Mouse (Mus musculus): ENCODE measurements around the gene Spaca9. TPM values are rescaled to one million over a fixed set of nuclear protein-coding genes. Genes with fewer than 3 reads are reported as not detected.

Gene Spaca9
- not detected for polyA plus RNA-seq (2014; fragmentation: Illumina TruSeq; extraction: RNeasy Lipid Tissue Mini Kit (QIAGEN cat#74804))

DNA sequence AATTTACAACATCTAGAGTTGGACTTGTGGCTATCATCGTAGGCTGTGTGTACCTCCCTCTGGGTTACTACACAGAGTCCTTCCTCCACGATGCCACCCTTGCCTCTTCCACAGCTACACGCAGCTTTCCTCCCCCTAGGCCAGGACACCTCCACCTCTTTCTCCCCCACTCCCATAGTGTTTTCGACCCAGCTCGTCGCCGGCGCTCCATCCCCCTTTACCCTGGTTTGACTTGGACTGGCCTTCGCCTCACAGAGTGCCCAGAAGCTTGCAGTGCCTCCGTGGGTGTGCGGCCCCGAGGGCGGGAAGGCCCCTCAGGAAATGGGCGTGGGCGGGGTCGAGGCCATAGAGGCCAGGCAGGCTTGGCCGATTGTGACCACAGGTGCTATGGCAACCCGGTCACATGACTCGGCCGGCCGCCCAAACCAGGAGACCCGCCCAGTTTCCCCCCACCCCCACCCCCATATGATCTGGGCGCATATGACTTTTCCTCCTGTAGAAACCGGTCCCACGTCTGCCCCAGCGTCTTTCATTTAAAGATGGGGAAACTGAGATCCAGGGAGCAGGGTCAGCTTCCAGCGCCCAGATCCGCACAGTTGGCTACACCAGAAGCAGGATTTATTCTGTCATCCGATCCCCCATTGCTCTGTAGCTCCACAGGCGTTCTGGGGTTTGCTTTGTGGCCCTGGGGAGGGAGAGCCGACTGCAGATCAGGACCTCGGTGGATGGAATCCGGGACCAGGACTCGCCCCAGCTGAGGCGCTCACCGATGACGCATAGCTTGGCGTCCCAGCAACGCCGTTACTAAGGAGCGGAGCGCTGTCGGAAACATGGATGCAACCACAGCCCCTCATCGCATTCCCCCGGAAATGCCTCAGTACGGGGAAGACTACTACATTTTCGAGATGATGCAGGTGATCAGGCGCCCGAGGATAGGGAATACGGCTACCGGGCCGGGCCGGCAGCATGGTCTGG is at the start of gene Spaca9, which contains the start of gene Ak8:
Gene Spaca9, minus strand, starts transcription at position 367 of the 975 bp plus-strand sequence.
Gene Ak8, plus strand, starts transcription at position 804 of the 975 bp plus-strand sequence.

Other genes starting within 250 kb of the Spaca9 start
- gene 1700007K13Rik, start 233.4 kb downstream of the Spaca9 start, polyA plus RNA-seq (2014; fragmentation: Illumina TruSeq; extraction: RNeasy Lipid Tissue Mini Kit (QIAGEN cat#74804)), result 18.3 TPM
- gene Mrps2, start 231.7 kb downstream of the Spaca9 start, polyA plus RNA-seq (2014; fragmentation: Illumina TruSeq; extraction: RNeasy Lipid Tissue Mini Kit (QIAGEN cat#74804)), result 85.0 TPM
- not detected for gene Gbgt1, start 202.8 kb downstream of the Spaca9 start, polyA plus RNA-seq (2014; fragmentation: Illumina TruSeq; extraction: RNeasy Lipid Tissue Mini Kit (QIAGEN cat#74804))
- not detected for gene Gm10134, start 193.6 kb downstream of the Spaca9 start, polyA plus RNA-seq (2014; fragmentation: Illumina TruSeq; extraction: RNeasy Lipid Tissue Mini Kit (QIAGEN cat#74804))
- gene Ralgds, start 186.6 kb downstream of the Spaca9 start, polyA plus RNA-seq (2014; fragmentation: Illumina TruSeq; extraction: RNeasy Lipid Tissue Mini Kit (QIAGEN cat#74804)), result 5.4 TPM
- not detected for gene Cel, start 136.3 kb downstream of the Spaca9 start, polyA plus RNA-seq (2014; fragmentation: Illumina TruSeq; extraction: RNeasy Lipid Tissue Mini Kit (QIAGEN cat#74804))
- 3.3 TPM for gene Gtf3c5, start 116.0 kb downstream of the Spaca9 start, polyA plus RNA-seq (2014; fragmentation: Illumina TruSeq; extraction: RNeasy Lipid Tissue Mini Kit (QIAGEN cat#74804))
- gene Gfi1b, start 77.7 kb downstream of the Spaca9 start, polyA plus RNA-seq (2014; fragmentation: Illumina TruSeq; extraction: RNeasy Lipid Tissue Mini Kit (QIAGEN cat#74804)), result not detected
- 9.6 TPM for gene Tsc1, start 58.5 kb downstream of the Spaca9 start, polyA plus RNA-seq (2014; fragmentation: Illumina TruSeq; extraction: RNeasy Lipid Tissue Mini Kit (QIAGEN cat#74804))
- gene Ak8, start 437 bp upstream of the Spaca9 start, polyA plus RNA-seq (2014; fragmentation: Illumina TruSeq; extraction: RNeasy Lipid Tissue Mini Kit (QIAGEN cat#74804)), result 0.48 TPM
- gene Gtf3c4, start 140.6 kb upstream of the Spaca9 start, polyA plus RNA-seq (2014; fragmentation: Illumina TruSeq; extraction: RNeasy Lipid Tissue Mini Kit (QIAGEN cat#74804)), result 33.8 TPM
- 14.4 TPM for gene Ddx31, start 140.7 kb upstream of the Spaca9 start, polyA plus RNA-seq (2014; fragmentation: Illumina TruSeq; extraction: RNeasy Lipid Tissue Mini Kit (QIAGEN cat#74804))
- not detected for gene Barhl1, start 216.9 kb upstream of the Spaca9 start, polyA plus RNA-seq (2014; fragmentation: Illumina TruSeq; extraction: RNeasy Lipid Tissue Mini Kit (QIAGEN cat#74804))